Mouse (Mus musculus): ENCODE measurements at regions not wholly inside any gene's neighbourhood (a gene's known extent, or its start where the extent isn't known, plus 50 kb on each side); places are given as distances from the start of the nearest gene placed in this dataset.
A peak's percentile ranks its signal among the peaks of the same experiment; 100 is the strongest.

DNA sequence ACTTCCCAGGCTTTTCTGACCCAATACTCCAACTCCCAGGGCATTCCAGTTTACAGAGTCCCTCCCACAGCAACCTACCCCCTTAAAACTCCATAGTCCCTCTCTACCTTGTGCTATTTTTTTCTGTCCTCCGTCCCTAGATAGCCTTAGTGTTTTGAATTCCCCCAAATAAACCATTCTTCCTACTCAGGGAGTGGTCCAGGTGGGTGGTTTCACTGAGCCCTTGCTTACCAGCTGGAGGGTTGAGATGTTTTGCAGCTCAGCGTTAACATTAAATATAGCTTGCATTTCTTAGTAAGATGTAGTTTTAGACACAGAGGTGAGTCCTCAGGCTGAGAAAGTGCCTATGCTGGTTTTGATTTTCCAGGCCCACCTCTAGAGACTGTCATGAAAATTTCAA lies 313.0 kb downstream of the Bmper start:
- DNase-seq = no peak

DNA sequence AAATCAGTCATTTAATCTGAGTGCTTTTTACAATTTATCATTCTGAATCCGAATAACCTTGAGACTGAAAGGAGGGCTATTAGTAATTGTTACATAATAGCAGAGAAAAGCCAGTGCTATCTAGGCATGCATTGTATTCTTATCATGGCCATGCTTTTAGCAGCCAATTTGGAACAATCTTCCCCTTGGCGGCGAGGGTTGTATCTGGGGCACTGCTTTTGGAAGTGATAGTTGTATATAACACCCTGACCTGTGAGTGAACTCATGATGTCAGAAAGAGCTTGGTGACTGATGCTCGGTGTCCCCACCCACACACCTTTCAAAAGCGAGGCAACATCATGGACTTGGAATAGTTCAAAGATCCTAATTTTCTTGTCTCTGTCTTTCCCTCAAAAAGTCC lies 315.2 kb downstream of the Bmper start:
- DNase-seq = no peak

DNA sequence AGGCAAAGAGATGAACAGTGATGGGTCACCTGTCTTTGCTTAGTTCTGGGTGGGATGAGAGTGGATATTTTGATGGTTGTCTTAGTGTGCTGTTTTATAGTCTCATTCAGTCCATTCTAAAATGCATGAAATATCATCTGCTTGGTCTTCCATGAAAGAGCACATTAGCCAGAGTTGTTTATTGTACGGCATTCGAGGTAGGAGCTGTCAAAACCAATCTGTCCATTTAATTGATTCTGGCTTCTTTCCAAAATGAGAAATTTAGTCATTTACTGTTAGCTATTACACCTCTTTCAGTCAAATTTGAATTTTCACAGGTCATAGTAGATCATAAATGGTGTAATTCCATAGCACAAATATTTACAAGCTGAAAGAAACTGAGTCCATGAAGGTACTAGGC lies 328.8 kb downstream of the Bmper start:
- DNase-seq = no peak

DNA sequence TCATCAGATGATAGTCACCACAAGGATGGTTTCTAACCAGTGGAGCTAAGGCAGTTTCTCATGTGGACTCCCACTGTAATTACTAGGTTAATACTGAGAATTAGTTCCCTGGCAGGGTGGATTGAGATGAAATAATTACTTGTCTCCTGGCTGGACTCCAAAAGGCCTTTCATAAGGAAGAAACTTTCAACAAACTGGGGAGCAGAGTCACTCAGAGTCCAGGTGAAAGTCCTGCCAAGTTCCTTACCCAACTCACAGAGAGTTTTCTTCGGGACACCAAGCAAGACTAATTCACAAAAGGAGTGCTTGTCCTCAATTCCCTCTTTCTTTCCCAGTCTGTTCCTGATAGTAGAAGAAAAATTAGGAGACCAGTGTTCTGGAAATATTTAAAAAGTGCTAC lies 330.9 kb downstream of the Bmper start:
- no peak for DNase-seq

DNA sequence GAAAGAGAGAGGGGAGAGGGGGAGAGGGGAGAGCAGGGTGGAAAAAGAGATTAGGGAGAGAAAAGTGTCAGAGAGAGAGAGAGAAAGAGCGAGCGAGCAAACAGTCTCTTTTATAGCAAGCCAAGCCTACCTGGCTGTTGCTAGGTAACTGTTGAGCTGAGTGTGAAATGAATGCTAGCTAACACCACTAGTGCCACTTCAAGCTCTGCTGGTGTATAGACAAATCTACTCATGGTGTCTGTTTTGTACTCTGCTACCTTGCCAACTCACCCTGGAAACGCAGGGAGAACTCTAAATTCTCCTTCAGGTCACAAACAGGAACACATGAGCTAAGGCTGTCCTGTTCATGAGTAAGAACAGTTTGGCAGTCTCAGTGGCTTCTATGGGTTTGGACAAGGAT lies 334.7 kb downstream of the Bmper start:
- no peak for DNase-seq

DNA sequence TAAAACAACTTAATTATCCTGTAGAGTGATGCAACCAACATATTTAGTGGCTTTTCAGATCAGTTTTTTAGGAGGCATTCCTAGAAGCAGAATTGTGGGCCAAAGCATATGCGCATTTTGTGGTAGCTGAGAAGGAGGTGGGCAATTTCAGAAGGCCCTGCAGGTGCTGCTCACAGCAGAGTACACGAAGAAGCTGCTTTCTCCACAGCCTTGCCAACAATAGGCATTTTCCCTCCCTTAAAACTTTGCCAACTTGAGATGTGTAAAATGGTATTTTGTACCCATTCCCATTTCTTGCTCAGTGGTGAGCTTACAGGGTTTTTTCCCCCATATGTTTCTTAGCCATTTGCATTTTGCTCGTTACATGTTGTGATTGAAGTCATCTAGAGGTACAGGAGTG lies 339.0 kb downstream of the Bmper start:
- DNase-seq = no peak

DNA sequence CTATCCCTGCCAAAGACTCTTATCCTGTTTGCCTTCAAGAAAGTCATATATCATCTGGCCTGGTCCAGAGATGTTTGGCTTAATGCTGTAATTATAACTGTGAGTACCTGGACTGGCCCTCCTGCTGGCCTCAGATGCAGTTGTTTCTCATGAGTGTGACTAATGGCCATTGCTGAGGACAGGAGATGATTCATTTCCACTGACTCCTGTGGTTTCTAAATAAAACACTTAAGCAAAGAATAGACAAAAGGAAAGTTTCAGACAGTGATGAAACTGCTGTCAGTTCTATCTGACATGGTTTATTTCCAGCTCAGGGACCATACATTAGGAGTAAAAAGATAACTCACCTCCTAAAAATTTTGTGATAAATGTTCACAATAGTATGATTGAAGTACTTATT lies 344.2 kb downstream of the Bmper start:
- no peak for DNase-seq

DNA sequence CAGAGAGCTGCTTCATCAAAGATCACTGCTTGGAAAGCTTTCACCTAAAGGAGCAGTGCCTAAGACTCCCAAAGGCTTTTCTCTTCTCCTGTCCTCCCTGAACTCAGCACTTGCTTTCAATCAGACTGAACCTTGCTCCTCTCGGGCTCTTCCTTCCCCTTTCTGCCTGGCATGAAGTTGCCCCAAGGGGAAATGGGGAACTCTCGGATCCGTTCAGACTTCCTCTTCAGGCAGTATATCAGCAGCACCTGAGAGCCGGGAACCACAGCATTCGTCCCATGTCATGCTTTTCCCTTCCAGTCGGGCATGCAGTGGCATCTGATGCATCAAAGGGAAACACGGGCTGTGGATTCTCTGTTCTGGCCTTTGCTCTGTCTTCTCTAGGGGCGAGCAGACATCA lies 347.3 kb downstream of the Bmper start:
- no peak for DNase-seq

DNA sequence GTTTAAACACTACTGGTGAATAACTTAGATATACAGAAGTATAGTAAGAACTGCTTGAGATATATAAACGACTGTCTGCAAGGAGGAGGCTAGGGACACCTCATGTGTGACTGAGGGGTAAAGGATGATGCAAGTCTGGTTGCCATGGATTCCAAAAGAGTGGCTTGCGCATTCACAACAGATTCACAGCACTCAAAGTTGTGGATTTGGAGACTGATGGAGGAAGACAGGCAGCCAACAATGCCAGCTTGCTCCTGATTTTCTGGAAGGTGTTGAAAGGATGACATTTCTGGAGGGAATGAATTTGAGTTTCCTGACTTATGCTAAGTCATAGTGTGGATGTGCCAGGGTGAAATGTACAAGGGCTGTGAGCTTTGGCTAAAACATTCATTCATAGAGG lies 353.4 kb downstream of the Bmper start:
- no peak for DNase-seq

DNA sequence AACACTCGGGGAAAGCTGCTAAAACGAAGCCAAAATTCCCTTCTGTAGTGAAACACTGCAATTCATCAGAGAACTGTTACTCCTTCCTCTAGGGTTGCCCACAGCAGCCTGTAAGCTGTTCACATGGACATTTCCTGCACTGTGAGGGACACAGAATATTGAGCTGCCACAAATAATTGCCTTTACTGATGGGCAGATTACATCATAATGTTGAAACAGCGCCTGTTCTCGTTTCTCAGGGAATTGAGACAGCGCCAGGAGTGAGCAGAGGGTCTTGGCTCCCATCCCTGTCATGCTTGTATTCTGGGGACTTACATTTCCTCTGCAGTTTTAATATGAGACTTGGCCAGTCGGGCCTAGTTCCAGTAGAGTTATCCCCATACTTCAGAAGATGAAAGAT lies 357.3 kb downstream of the Bmper start:
- DNase-seq = no peak

DNA sequence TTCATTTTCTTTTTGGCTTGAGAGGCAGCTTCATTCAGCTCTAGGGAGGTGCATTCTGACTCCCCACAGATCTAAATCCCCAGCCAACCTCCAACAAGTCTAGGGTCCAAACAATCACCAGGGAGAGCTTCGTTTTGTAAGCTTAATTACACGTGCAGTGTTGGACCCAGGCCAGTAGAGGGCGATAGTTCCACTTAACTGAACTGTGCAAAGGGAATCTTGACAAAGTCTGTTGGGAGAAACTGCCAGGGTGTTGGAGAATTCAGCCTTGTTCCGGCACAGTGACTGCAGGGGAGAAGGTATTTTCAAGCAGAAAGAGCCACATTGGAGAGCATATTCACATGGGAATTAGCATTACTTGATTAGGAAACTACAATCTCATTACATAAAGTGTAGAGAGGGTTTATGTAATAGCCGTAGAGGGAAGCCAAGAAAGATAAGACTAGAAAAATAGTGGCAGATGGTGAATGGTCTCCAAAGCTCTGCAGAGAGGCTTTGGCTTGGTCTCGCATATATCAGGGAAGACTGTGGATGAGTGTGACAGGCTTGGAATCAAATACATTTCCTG lies 358.2 kb downstream of the Bmper start:
- DNase-seq = peak; percentile 84

DNA sequence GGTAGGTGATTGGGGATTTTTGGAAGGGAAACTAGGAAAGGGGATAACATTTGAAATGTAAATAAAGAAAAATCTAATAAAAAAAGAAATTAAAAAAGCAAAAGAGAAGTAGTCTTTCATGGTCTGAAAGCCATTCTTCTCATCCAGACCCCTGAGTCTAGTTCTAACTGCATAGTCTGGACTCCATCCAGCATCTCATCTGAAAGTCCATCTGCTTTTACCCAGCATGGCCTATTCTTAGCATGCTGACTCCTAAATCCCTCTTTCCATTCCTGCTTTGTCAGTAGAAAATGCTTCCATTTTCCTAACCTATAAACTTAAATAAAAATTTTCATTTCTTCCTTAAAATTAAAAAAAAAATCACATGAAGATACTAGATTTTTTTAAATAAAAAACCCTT lies 361.7 kb downstream of the Bmper start:
- no peak for DNase-seq

DNA sequence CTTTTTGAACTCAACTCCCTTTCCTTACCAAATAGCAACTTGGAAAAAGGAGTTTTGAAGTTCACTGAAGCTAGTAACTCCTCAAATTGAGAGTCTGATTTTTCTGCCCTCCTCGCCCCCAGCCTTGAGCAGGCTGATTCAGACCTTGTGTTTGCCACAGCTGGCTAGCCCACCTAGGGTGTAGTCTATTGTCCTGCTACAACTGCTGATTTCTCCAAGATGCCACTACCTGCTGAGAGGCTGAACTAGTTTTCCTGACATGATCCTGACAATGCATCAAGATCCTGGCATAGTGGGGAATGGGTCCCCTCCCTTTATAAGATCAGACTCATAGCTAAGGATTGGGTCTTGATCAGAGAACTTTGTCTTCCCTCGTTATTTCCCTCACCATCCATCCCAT lies 366.1 kb downstream of the Bmper start:
- DNase-seq = no peak

DNA sequence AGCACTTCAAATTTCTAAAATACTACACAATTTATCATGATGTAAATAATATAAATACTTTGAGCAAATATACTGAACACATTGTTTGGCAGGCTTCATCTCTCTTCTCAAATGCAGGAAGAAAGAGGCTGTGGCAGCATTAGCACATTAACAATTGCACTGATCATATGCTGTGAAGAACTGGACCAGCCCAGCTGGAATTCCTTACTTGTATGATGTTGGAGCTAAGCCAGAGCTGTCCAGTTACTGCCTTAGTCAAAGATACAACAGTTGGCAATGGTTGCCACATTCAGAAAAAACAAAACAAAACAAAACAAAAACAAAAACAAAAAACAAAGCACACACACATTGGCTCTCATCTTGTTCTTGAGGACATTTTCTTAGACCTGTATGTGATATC lies 369.0 kb downstream of the Bmper start:
- DNase-seq = no peak

DNA sequence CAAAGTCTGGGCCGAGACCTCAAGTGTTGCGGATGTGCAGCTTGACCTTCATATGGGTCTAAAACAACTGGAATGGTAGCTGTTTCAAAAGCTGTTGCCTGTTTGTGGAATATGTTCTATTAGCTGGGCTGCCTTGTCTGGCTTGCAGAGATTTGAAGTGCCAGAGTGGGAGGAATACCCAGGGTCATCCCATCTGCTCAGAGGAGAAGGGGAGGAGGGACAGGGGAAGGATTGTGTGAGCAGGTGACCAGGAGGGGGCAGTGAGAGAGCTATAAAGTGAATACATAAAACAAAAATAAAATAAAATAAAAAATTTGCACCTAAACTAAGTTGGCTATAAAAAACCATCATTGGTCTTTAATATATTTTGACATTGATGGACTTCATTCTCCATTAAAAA lies 377.7 kb downstream of the Bmper start:
- DNase-seq = no peak
